Mouse (Mus musculus): ENCODE results near the gene Agbl5.
"Not testable (repeated sequence)": the region's sequence is repeated elsewhere in the genome, so short reads cannot be mapped to it uniquely, and the experiment has no call there.

GRCm38 (mm10) chr5:30881839-30882238, 6.7 kb upstream of the Agbl5 start:
- TF ChIP-seq CTCF (conservative IDR thresholded peaks at IDR 0.05; ENCODE audit: insufficient read depth, insufficient read length, low read depth, low read length); POLR2A (IDR thresholded peaks at IDR 0.05; ENCODE audit: low read depth, low read length): not testable (repeated sequence)
